Mouse (Mus musculus) ovary, adult 18-20 months (tissue): ENCODE measurements around the gene Ptger2.

ENCODE experiments used
- DNase-seq: peaks from one replicate; pipeline ENCODE4 v3.0.0; 2022; ENCODE audit warnings: low spot score, mixed read lengths

Gene Ptger2

DNA sequence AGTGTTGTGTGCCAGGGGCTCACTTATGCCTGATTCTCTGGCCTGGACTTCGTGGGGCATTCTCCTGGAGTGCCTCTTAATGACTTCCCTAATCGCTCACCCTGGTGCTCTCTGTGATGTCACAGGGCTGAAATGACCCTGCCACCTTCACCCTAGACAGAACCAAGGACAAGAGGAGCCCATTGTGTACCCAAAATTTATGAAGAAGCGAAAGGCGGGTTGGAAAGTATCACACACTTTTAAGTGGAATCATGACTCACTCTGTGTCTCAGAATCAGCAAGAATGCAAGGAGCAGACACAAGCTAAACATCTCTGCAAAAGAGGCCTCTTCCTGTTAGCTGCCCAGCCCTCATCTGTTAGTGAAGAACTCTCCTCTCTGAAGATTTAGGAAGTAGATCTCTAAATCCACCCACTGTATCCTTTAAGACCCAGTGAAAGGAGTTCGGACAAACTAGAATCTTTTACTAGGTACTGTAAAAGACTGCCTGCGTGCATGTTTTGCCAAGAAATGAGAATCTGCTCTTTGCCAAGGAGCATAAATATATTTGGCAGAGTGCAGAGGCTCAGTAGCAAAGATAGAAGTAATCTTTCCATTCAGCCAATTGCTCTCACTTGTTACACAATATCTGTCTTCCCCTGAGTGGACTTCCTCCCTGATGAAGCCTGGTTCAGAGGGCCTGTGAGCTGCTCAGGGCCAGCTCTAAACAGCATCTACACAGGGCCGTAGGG is 61.9 kb downstream of the Ptger2 start:
- peak; percentile 20 for DNase-seq

DNA sequence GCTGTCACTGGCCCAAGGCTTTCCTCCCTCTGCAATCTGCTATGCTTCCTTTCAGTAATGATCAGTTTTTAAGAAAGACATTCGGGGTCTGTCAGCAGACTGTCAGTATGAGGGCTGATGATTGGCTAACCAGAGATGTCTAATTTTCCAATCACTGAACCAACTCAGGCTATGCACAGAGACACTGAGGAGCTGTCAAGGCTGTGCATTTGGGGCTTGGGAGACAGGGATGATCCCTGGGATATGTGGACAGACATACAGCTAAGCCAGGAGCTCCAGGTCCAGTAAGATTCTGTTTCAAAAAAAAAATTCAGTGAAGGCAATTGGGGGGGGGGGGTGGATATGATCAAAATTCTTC is 62.4 kb downstream of the Ptger2 start:
- no peak for DNase-seq

DNA sequence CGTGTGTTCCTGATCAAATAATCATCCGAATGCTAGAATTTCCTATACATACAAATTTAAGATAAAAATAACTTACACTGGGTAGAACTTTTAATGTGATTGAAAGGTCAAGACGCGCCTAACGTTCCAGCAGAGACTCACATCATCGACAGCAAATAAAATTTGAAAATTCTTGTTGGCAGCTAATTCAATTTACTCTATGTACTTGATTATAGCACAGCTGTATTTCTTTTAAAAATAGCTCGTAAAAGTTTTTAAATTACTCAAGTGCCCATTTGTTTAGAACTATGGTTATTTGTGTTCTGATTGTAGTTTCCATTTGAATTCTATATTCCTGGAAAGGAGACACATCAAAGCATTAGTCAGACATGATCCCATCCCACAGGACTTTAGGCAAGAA is 63.1 kb downstream of the Ptger2 start:
- DNase-seq = no peak
